Mouse (Mus musculus) lung, adult 2 months (tissue): ENCODE data around the gene Ndufc2.

Experiments used
- CTCF ChIP-seq: fragments of 200-500 bp; IDR thresholded peaks from 2 replicates; pipeline ENCODE4 v1.5.1; 2011; ENCODE audit warnings: mild to moderate bottlenecking, low read length, control low read depth; ENCODE audit not compliant: insufficient read depth
- POLR2A ChIP-seq: fragments of 200-500 bp; IDR thresholded peaks from 2 replicates; pipeline ENCODE4 v1.6.1; 2011; ENCODE audit warnings: low read depth, mild to moderate bottlenecking, control low read depth, low read length, borderline replicate concordance; ENCODE audit errors: extremely low read depth

DNA sequence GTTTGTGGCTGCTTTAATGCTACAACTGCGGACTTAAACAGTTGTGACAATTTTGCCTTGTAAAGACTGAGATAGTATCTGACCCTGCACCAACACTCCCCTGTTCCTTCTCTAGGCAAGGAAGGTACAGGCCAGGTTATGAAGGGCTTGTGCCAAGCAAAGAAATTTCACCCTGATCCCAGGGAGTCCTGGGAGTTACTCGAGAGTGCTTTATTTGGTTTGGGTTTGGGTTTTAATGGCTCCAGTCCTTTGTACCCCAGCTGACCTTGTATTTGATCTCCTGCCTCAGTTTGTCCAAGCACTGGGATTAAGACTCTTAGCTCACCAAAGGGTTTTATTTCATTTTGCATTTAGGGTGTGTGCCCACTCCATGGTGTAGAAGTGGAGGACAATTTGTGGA is 11.3 kb downstream of the Ndufc2 start:
- TF ChIP-seq CTCF (no peak), POLR2A (no peak)
